Mouse (Mus musculus) kidney, embryonic 14.5 days (tissue): ENCODE data around the gene Ano8. TPM values are rescaled to one million over a fixed set of nuclear protein-coding genes. Genes with fewer than 3 reads are reported as not detected.

Experiments used
- ATAC-seq: fragments of 200-750 bp; cut with Nextera tagmentation; 2 replicates; pipeline ENCODE4 v1.8.0; 2017; ENCODE audit warnings: moderate number of reproducible peaks, mild to moderate bottlenecking, moderate TSS enrichment, moderate library complexity; ENCODE audit not compliant: low FRiP score, low TSS enrichment
- H3K27ac ChIP-seq: fragments of 300-500 bp; sonication (generic); 2 replicates; pipeline ENCODE4 v1.5.1; 2014; ENCODE audit warnings: low read depth, mild to moderate bottlenecking, low read length, moderate library complexity, mixed read lengths
- H3K27me3 ChIP-seq: fragments of 300-500 bp; sonication (generic); 2 replicates; pipeline ENCODE4 v1.6.1; 2014; ENCODE audit warnings: mild to moderate bottlenecking, low read length; ENCODE audit not compliant: control insufficient read depth, insufficient read depth
- H3K36me3 ChIP-seq: fragments of 300-500 bp; sonication (generic); 2 replicates; pipeline ENCODE4 v1.6.1; 2014; ENCODE audit warnings: low read length, mixed read lengths; ENCODE audit not compliant: control insufficient read depth, insufficient read depth
- H3K4me1 ChIP-seq: fragments of 300-500 bp; sonication (generic); 2 replicates; pipeline ENCODE4 v1.6.1; 2014; ENCODE audit warnings: low read length, mixed read lengths; ENCODE audit not compliant: control insufficient read depth, insufficient read depth
- H3K4me2 ChIP-seq: fragments of 300-500 bp; sonication (generic); replicated peaks from 2 replicates; pipeline ENCODE4 v1.6.1; 2014; ENCODE audit warnings: low read depth, mild to moderate bottlenecking, low read length
- H3K4me3 ChIP-seq: fragments of 300-500 bp; sonication (generic); 2 replicates; pipeline ENCODE4 v1.5.1; 2014; ENCODE audit warnings: mild to moderate bottlenecking, low read length
- H3K9ac ChIP-seq: fragments of 300-500 bp; sonication (generic); 2 replicates; pipeline ENCODE4 v1.6.1; 2014; ENCODE audit warnings: low read depth, mild to moderate bottlenecking, low read length, moderate library complexity
- H3K9me3 ChIP-seq: fragments of 300-500 bp; sonication (generic); 2 replicates; pipeline ENCODE4 v1.6.1; 2016; ENCODE audit warnings: low read length; ENCODE audit not compliant: control insufficient read depth
- WGBS: fragments of 180-500 bp; shearing (Covaris S2); extraction: QIAGEN DNeasy Blood & Tissue Kit; methylation state at CpG from one replicate; pipeline ENCODE4 v1.1.7; 2014; 5-methylcytosine and 5-hydroxymethylcytosine counted together
- polyA plus RNA-seq: library from polyadenylated mRNA; unstranded; fragments of >200 nt; fragmentation: Nextera tagmentation; extraction: Ambion mirVana; gene quantifications from 2 replicates; pipeline ENCODE4 v1.2.1, GENCODE M21; 2014

Gene Ano8
- polyA plus RNA-seq, 1 experiment from 2014 or later, result 3.4 TPM

DNA sequence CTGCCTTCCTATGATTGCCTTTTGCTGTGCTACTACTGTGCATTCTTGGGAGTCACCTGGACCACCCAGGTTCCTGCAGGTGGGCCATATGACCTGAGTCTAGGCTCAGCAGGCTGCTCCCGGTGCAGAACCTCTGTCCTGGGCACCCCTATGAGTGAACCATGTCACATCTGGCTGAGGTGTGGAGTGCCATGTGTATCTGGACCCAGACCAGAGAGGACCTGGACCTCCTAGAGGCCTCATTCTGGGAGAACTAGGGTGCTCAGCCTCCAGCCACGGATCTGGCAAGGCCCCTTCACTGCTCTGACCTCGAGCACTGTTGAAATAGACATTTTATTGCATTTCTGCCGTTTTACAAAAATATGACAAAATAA, 10.1 kb downstream of the Ano8 start:
- no peak; the same call in 1 of the 2 replicates for ATAC-seq
- peak overlapping the region; percentile 68 for H3K27ac ChIP-seq

DNA sequence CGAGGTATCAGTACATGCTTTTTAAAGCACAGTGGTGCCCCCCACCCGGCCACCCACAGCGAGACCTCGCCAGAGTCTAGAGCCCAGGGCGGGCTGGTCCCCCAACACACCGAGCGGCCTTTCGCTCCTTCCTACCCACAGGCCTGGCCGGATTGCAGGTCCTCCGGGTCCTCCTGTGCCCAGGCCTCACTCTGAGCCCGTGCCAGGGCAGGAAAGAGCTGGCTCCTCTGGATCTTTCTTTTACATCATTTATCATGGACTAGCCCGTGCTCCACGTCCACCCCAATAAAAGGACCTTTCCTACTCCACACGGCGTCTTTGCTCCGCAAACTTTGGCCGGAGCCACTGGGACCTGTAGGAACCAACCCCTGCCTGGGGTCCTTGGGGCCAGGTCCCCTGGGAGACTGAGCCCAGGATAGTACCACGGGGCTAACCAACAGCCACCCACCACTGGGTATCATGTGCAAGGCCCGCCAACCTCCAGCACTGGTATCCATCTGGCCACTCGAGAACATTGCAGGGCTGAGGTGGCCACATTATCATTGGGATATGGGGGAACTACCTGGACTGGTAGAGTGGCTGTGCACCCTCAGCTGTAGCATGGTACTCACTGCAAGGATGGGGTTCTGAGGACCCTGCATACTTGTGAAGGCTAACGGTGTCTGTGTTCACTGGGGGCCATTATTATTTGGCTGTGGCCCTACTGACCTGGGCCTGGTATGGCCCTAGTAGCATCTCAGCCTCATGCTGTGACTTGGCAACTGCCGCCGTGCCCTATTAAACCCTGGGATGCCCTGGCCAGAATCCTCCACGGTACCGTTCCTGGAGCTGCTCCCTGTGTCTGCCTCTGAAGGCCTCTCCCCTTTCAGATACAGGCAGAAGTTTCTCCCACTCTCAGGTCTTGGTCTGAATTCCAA, 10.7 kb downstream of the Ano8 start:
- Histone ChIP-seq H3K36me3 (peaks cover 47% of the 10 kb centered on the region), H3K27me3 (no peaks in the 10 kb centered on the region), H3K4me2 (no peak overlapping the region), H3K27ac (0 out of 2 replicates have a peak overlapping the region, but pooled peaks have one; percentile 68), H3K9ac (no peak overlapping the region), H3K4me1 (peaks cover 11% of the 10 kb centered on the region; the same call in 1 of the 2 replicates), H3K9me3 (no peaks in the 10 kb centered on the region), H3K4me3 (no peak overlapping the region)
- 88% methylated on average over 25 of the region's 25 CpGs for WGBS
- ATAC-seq, result no peak

More for the DNA sequence above, 10.1 kb downstream of the Ano8 start:
- Histone ChIP-seq H3K4me2 (peak overlapping the region; percentile 89), H3K4me1 (peaks cover 11% of the 10 kb centered on the region), H3K9me3 (no peaks in the 10 kb centered on the region), H3K36me3 (peaks cover 46% of the 10 kb centered on the region), H3K4me3 (peak overlapping the region; percentile 53), H3K9ac (peak overlapping the region; percentile 72; the same call in 1 of the 2 replicates), H3K27me3 (no peaks in the 10 kb centered on the region)
- WGBS, result 25% methylated on average over 4 of the region's 4 CpGs

DNA sequence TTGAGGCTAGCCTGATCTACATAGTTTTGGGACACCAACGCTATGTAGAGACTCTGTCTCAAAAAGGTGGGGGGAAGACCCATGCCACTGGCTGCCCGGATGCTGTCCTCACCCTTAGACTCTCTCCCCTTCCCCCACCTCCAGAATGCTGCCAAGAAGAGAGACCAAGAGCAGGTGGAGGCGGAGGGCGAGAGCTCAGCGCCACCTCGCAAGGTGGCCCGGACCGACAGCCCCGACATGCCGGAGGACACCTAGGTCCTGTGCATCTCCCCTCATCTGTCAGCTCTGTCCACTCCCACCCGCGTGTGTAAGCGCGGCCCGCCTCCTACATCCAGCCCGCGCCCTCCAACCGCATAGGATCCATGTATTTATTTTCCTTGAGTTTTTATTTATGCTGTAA, 11.4 kb downstream of the Ano8 start:
- no peaks in the 10 kb centered on the region for H3K9me3 ChIP-seq
- H3K4me1 ChIP-seq, result peaks cover 11% of the 10 kb centered on the region; the same call in 1 of the 2 replicates
- no peaks in the 10 kb centered on the region for H3K27me3 ChIP-seq
- no peak overlapping the region for H3K27ac ChIP-seq
- H3K4me2 ChIP-seq, result no peak overlapping the region
- no peak overlapping the region for H3K9ac ChIP-seq
- WGBS, result 94% methylated on average over 18 of the region's 18 CpGs
- no peak overlapping the region for H3K4me3 ChIP-seq
- peaks cover 47% of the 10 kb centered on the region for H3K36me3 ChIP-seq
- no peak for ATAC-seq

DNA sequence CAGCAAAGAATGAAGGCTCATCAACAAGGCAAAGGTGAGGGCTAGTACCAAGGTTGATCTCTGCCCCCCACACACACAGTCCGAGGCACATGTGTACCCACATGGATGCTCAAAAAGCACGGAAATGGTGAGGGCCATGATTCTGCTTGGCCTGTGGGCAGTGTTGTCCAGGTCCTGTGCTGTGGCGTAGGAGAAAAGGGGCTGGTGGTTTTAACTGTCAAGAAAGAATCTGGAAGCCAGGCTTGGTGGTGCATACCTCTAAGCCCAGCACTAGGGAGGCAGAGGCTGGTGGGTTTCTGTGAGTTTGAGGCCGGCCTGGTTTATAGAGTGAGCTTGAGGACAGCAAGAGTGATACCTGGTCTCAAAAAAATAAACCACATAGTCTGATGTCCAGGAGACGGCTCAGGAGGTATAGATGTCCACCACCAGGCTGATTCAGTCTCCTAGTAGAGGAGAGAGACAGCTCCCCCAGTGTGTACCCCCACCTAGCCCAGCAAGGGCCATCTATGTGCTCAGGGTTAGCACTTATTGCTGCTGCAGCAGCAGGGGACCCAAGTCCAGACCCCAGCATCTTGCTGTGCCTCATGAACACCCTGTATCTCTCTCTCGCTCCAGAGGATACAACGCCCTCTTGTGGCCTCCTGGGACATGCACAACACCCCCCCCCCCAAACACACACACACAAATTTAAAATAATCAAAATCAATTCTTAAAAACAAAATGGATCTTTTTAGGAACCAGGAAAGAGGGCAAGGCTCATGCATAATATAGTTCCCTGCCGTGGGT, 13.0 kb downstream of the Ano8 start:
- H3K4me2 ChIP-seq, result no peak overlapping the region
- H3K27ac ChIP-seq, result no peak overlapping the region
- no peaks in the 10 kb centered on the region for H3K27me3 ChIP-seq
- no peak overlapping the region for H3K4me3 ChIP-seq
- 90% methylated on average over 8 of the region's 8 CpGs for WGBS
- H3K9me3 ChIP-seq, result no peaks in the 10 kb centered on the region
- ATAC-seq, result no peak
- H3K9ac ChIP-seq, result no peak overlapping the region
- peaks cover 11% of the 10 kb centered on the region; the same call in 1 of the 2 replicates for H3K4me1 ChIP-seq
- peaks cover 47% of the 10 kb centered on the region for H3K36me3 ChIP-seq

DNA sequence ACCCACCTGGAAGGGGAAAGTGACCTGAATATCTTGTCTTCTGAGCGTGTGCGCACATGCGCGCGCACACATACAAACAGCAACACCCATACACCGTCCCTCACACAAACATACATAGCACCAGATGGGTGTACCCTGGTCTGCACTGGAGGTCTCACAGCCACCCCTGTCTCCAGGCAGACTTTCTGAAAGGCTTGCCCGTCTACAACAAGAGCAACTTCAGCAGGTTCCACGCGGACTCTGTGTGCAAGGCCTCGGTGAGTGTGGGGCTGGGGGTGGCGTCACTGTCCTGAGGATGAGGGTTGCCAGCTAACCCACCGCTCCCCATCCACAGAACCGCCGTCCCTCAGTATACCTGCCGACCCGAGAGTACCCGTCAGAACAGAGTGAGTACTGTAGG, 13.9 kb downstream of the Ano8 start:
- 97% methylated on average over 17 of the region's 17 CpGs for WGBS
- Histone ChIP-seq H3K9ac (no peak overlapping the region), H3K4me2 (no peak overlapping the region), H3K27me3 (no peaks in the 10 kb centered on the region), H3K4me3 (no peak overlapping the region), H3K4me1 (peaks cover 4% of the 10 kb centered on the region; the same call in 1 of the 2 replicates), H3K36me3 (peaks cover 47% of the 10 kb centered on the region), H3K9me3 (no peaks in the 10 kb centered on the region), H3K27ac (no peak overlapping the region)
- no peak for ATAC-seq

DNA sequence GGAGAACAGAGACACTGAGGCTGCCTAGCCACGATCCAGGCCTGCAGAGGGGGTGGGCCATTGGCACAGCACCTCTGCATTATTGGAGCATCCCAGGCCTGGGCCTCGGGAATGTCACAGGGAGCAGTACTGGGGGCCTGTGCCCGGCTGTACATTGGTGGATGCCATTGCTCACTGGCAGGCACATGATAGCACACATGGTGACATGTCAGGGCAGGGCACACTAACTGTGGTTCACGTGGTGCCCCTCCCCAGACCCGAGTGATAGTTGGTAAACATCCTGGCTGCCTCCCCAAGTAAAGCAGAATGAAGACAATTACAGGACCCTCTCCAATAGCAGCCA, 14.9 kb downstream of the Ano8 start:
- 84% methylated on average over 5 of the region's 5 CpGs for WGBS

DNA sequence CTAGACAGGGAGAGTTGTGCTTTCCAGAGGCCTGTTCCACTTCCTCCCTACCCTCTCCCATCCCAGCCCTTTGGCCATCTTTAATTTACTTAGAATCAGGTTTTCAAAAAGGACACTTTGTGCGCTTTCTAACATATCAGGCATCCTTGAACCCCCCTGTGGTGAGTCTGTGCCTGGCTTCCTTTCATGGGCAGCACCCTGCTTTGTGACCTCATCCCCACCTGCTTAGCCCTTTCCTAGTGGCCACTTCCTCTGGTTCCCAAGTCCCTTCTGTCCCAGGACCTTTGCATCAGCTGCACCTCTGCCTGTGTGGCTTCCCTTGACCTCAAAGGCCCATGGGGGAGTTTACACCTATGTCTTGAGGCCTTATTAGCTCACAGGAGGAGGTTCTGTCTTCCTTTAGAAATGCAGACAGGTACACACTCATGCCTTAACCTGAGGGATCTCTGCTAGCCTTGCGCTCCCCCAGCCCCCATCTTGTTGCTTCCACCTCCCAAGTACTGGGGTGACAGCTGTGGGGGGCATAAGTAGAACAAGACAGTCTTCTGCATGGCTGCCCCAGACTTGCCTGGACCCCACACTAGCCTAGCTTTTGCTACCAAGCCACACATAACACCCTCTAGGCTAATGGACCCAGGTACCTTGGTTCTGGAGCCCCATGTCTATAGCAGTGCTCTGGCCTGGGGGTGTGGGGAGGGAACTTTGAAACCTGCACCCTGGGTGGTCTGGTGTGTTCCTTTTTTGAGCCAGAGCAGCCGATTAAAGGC, 15.4 kb downstream of the Ano8 start:
- WGBS, result 87% methylated on average over 3 of the region's 3 CpGs

More for the DNA sequence above, 14.9 kb downstream of the Ano8 start:
- Histone ChIP-seq H3K4me1 (peaks cover under 1% of the 10 kb centered on the region; the same call in 1 of the 2 replicates), H3K4me2 (no peak overlapping the region), H3K9ac (no peak overlapping the region), H3K36me3 (peaks cover 47% of the 10 kb centered on the region), H3K9me3 (no peaks in the 10 kb centered on the region), H3K27ac (no peak overlapping the region), H3K27me3 (no peaks in the 10 kb centered on the region), H3K4me3 (no peak overlapping the region)
- no peak for ATAC-seq

DNA sequence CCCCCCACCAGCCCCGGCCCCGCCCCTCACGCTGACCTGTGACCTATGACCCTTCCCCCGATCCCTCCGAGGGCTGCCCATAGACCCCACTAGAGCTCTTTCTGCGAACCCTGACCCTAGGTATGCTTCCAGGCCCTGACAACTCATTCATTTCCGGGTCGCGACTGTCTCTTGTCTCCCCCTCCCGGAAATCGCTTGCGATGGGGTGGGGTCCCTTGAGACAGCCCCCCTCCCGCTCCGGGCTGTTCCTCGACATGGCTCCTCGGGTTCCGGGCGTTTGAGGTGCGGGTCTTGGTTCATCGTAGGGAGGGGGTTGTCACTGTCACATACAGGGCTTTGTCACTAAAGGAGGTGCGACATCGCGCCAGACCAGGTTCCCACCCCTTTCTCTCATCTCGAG, 16.4 kb downstream of the Ano8 start:
- Histone ChIP-seq H3K36me3 (peaks cover 38% of the 10 kb centered on the region), H3K9ac (peak overlapping the region; percentile 81), H3K4me1 (no peaks in the 10 kb centered on the region; the same call in 1 of the 2 replicates), H3K4me3 (peak overlapping the region; percentile 72), H3K27ac (no peak overlapping the region), H3K9me3 (no peaks in the 10 kb centered on the region), H3K27me3 (no peaks in the 10 kb centered on the region), H3K4me2 (peak overlapping the region; percentile 75)
- ATAC-seq, result peak; percentile 26
- 2% methylated on average over 22 of the region's 24 CpGs for WGBS

More for the DNA sequence above, 15.4 kb downstream of the Ano8 start:
- Histone ChIP-seq H3K4me1 (no peaks in the 10 kb centered on the region; the same call in 1 of the 2 replicates), H3K4me2 (peak overlapping the region; percentile 75), H3K27me3 (no peaks in the 10 kb centered on the region), H3K9ac (peak overlapping the region; percentile 81; the same call in 1 of the 2 replicates), H3K36me3 (peaks cover 47% of the 10 kb centered on the region), H3K27ac (no peak overlapping the region), H3K9me3 (no peaks in the 10 kb centered on the region), H3K4me3 (peak overlapping the region; percentile 72)
- no peak for ATAC-seq
